Comparison of ENCODE assay signal across 11 mouse cellular contexts in genomic region chr11:119811022-119811421, GRCm38 (mm10).
DNase-seq lines count a peak whose midpoint lies in the region; ATAC-seq and TF ChIP-seq lines count a peak whose summit lies in the region.
"Had no signal": no experiment of that assay in that cellular context is flagged by ENCODE, and none has a peak within 500 bp of the region (broad histone marks: within the 10 kb centered on the region; RNA-seq: fewer than 3 reads in every experiment).

No protein-coding gene starts in this region.

- H3K27ac ChIP-seq in kidney, embryonic 14.5 days (ENCODE audit: low read depth, low read length): no peak overlapping the region
- peak overlapping the region; percentile 0; the same call in 1 of the 2 replicates for H3K27ac ChIP-seq in cortical plate, adult 2 months (ENCODE audit: insufficient read depth, low read length)
- 0 out of 2 replicates have a peak overlapping the region, but pooled peaks have one; percentile 12 for H3K27ac ChIP-seq in limb, embryonic 10.5 days
- H3K27ac ChIP-seq in midbrain, postnatal 0 days (ENCODE audit: low read depth, low read length): no peak overlapping the region
- no peak overlapping the region for H3K27ac ChIP-seq in lung, postnatal 0 days (ENCODE audit: low read length)
- H3K27ac ChIP-seq: embryonic facial prominence, embryonic 13.5 days; liver, embryonic 14.5 days had no signal

- ATAC-seq in kidney, embryonic 14.5 days (ENCODE audit: low FRiP score, low TSS enrichment): no peak
- no peak for ATAC-seq in midbrain, postnatal 0 days (ENCODE audit: low FRiP score)
- ATAC-seq in lung, postnatal 0 days: no peak
- ATAC-seq: hindbrain, embryonic 16.5 days had no signal

- no peak overlapping the region for H3K4me3 ChIP-seq in kidney, embryonic 14.5 days (ENCODE audit: low read length)
- H3K4me3 ChIP-seq in cortical plate, adult 2 months (ENCODE audit: insufficient read depth, low read length): no peak overlapping the region
- no peak overlapping the region for H3K4me3 ChIP-seq in limb, embryonic 10.5 days
- H3K4me3 ChIP-seq in midbrain, postnatal 0 days (ENCODE audit: low read depth, low read length): no peak overlapping the region
- H3K4me3 ChIP-seq in lung, postnatal 0 days (ENCODE audit: low read depth, low read length): no peak overlapping the region
- H3K4me3 ChIP-seq: embryonic facial prominence, embryonic 13.5 days had no signal

- no peak for TF ChIP-seq CTCF in cortical plate, adult 2 months (IDR thresholded peaks at IDR 0.05; ENCODE audit: extremely low read depth, insufficient read depth, low read length)
- TF ChIP-seq CTCF in midbrain, postnatal 0 days (IDR thresholded peaks at IDR 0.05): no peak
- no peak for TF ChIP-seq CTCF in lung, postnatal 0 days (IDR thresholded peaks at IDR 0.05)

- no peaks in the 10 kb centered on the region for H3K9me3 ChIP-seq in kidney, embryonic 14.5 days (ENCODE audit: control insufficient read depth, low read length)
- H3K9me3 ChIP-seq in limb, embryonic 10.5 days (replicated peaks): no peaks in the 10 kb centered on the region
- H3K9me3 ChIP-seq in midbrain, postnatal 0 days (ENCODE audit: low read length): no peaks in the 10 kb centered on the region
- no peaks in the 10 kb centered on the region for H3K9me3 ChIP-seq in lung, postnatal 0 days (ENCODE audit: low read length)
- H3K9me3 ChIP-seq: embryonic facial prominence, embryonic 13.5 days had no signal

- no peak overlapping the region for H3K9ac ChIP-seq in kidney, embryonic 14.5 days (ENCODE audit: low read depth, low read length)
- H3K9ac ChIP-seq in midbrain, postnatal 0 days (replicated peaks; ENCODE audit: low read length, poor library complexity, severe bottlenecking): no peak overlapping the region
- no peak overlapping the region for H3K9ac ChIP-seq in lung, postnatal 0 days (replicated peaks; ENCODE audit: low read depth)
- H3K9ac ChIP-seq: embryonic facial prominence, embryonic 13.5 days; liver, embryonic 14.5 days had no signal

- peaks cover 20% of the 10 kb centered on the region for H3K36me3 ChIP-seq in kidney, embryonic 14.5 days (ENCODE audit: control insufficient read depth, insufficient read depth, low read length)
- H3K36me3 ChIP-seq in limb, embryonic 10.5 days: peaks cover 60% of the 10 kb centered on the region
- H3K36me3 ChIP-seq in midbrain, postnatal 0 days (ENCODE audit: insufficient read depth, low read length): 0 out of 2 replicates have a peak, but pooled peaks cover 3% of the 10 kb centered on the region
- peaks cover 6% of the 10 kb centered on the region; the same call in 1 of the 2 replicates for H3K36me3 ChIP-seq in lung, postnatal 0 days (ENCODE audit: insufficient read depth, low read length)

- no peaks in the 10 kb centered on the region for H3K4me1 ChIP-seq in kidney, embryonic 14.5 days (ENCODE audit: control insufficient read depth, insufficient read depth, low read length)
- peaks cover 13% of the 10 kb centered on the region for H3K4me1 ChIP-seq in cortical plate, adult 2 months (ENCODE audit: control insufficient read depth, insufficient read depth, low read length)
- peaks cover 52% of the 10 kb centered on the region for H3K4me1 ChIP-seq in limb, embryonic 10.5 days
- peaks cover 4% of the 10 kb centered on the region; the same call in 1 of the 2 replicates for H3K4me1 ChIP-seq in midbrain, postnatal 0 days (ENCODE audit: insufficient read depth, low read length)
- peaks cover 4% of the 10 kb centered on the region; the same call in 1 of the 2 replicates for H3K4me1 ChIP-seq in lung, postnatal 0 days (ENCODE audit: insufficient read depth, low read depth, low read length)

- peak; percentile 34; the same call in 1 of the 2 replicates for TF ChIP-seq POLR2A in cortical plate, adult 2 months (IDR thresholded peaks at IDR 0.05; ENCODE audit: extremely low read depth, insufficient read depth, low read length)

- H3K4me2 ChIP-seq in kidney, embryonic 14.5 days (replicated peaks; ENCODE audit: low read depth, low read length): no peak overlapping the region
- H3K4me2 ChIP-seq in midbrain, postnatal 0 days (ENCODE audit: low read depth, low read length, poor library complexity, severe bottlenecking): no peak overlapping the region
- no peak overlapping the region for H3K4me2 ChIP-seq in lung, postnatal 0 days (replicated peaks; ENCODE audit: low read depth, low read length)
- H3K4me2 ChIP-seq: embryonic facial prominence, embryonic 13.5 days had no signal

- 56% methylated on average over 8 of the region's 8 CpGs for WGBS in kidney, embryonic 14.5 days
- WGBS in limb, embryonic 10.5 days: 58% methylated on average over 8 of the region's 8 CpGs
- WGBS in midbrain, postnatal 0 days: 86% methylated on average over 8 of the region's 8 CpGs
- 55% methylated on average over 8 of the region's 8 CpGs for WGBS in lung, postnatal 0 days

- H3K27me3 ChIP-seq in kidney, embryonic 14.5 days (ENCODE audit: control insufficient read depth, insufficient read depth, low read length): no peaks in the 10 kb centered on the region
- H3K27me3 ChIP-seq in limb, embryonic 10.5 days (ENCODE audit: low read depth, poor library complexity, severe bottlenecking): no peaks in the 10 kb centered on the region
- H3K27me3 ChIP-seq in midbrain, postnatal 0 days (ENCODE audit: insufficient read depth, low read length): no peaks in the 10 kb centered on the region
- no peaks in the 10 kb centered on the region for H3K27me3 ChIP-seq in lung, postnatal 0 days (replicated peaks; ENCODE audit: insufficient read depth, low read length)
- H3K27me3 ChIP-seq: embryonic facial prominence, embryonic 13.5 days had no signal

- DNase-seq in kidney, postnatal 14 days: peak; percentile 28
- DNase-seq in adrenal gland, postnatal 14 days: peak; percentile 53
- no peak for DNase-seq in limb, embryonic 10.5 days (ENCODE audit: low spot score)
- no peak for DNase-seq in gastrocnemius, adult 8-10 months (ENCODE audit: low spot score in 2 of 2)
- DNase-seq in midbrain, postnatal 0 days (ENCODE audit: low spot score): no peak
- DNase-seq in lung, postnatal 0 days (ENCODE audit: low spot score): no peak

- TF ChIP-seq EP300 in lung, postnatal 0 days (IDR thresholded peaks at IDR 0.05): no peak

Comparison
In these comparisons a context has a peak if more than half of its experiments do, and no peak if none do; other contexts are left out.
1. DNase-seq: peak in kidney, postnatal 14 days (single experiment) and adrenal gland, postnatal 14 days (single experiment); none in limb, embryonic 10.5 days (single experiment), gastrocnemius, adult 8-10 months (0 of 2), midbrain, postnatal 0 days (single experiment) and lung, postnatal 0 days (single experiment).
2. H3K27ac ChIP-seq: peak in cortical plate, adult 2 months (single experiment) and limb, embryonic 10.5 days (single experiment); none in kidney, embryonic 14.5 days (single experiment), midbrain, postnatal 0 days (single experiment) and lung, postnatal 0 days (single experiment).